Mouse (Mus musculus): ENCODE results near the gene H1f0. TPM values are rescaled to one million over a fixed set of nuclear protein-coding genes. Genes with fewer than 3 reads are reported as not detected.

The H1f0 gene
- polyA plus RNA-seq, 1 experiment from 2014 or later = 315 TPM

Small RNA genes lying within 50 kb of the gene (microRNA-seq; reads per million reads assigned to microRNA genes)
- gene Mir6956 = not detected

Other genes with a start within 250 kb of the H1f0 start
- gene Card10, start 225.4 kb upstream of the H1f0 start, polyA plus RNA-seq (2015; fragmentation: Nextera tagmentation; extraction: Ambion mirVana) = 6.3 and 7.4 TPM in 2 replicates
- gene Cdc42ep1, start 185.8 kb upstream of the H1f0 start, polyA plus RNA-seq (2015; fragmentation: Nextera tagmentation; extraction: Ambion mirVana) = 29.4 and 38.7 TPM in 2 replicates
- 2.2 TPM in 1 of 2 replicates, not detected in the other for gene Lgals2, start 172.9 kb upstream of the H1f0 start, polyA plus RNA-seq (2015; fragmentation: Nextera tagmentation; extraction: Ambion mirVana)
- gene Gga1, start 151.3 kb upstream of the H1f0 start, polyA plus RNA-seq (2015; fragmentation: Nextera tagmentation; extraction: Ambion mirVana) = 44.9 and 48.9 TPM in 2 replicates
- gene Gm49510, start 128.8 kb upstream of the H1f0 start, polyA plus RNA-seq (2015; fragmentation: Nextera tagmentation; extraction: Ambion mirVana) = 0.20 and 0.41 TPM in 2 replicates
- gene Sh3bp1, start 128.7 kb upstream of the H1f0 start, polyA plus RNA-seq (2015; fragmentation: Nextera tagmentation; extraction: Ambion mirVana) = 19.8 and 20.0 TPM in 2 replicates
- gene Pdxp, start 114.5 kb upstream of the H1f0 start, polyA plus RNA-seq (2015; fragmentation: Nextera tagmentation; extraction: Ambion mirVana) = 16.9 and 18.3 TPM in 2 replicates
- gene Lgals1, start 101.7 kb upstream of the H1f0 start, polyA plus RNA-seq (2015; fragmentation: Nextera tagmentation; extraction: Ambion mirVana) = 718 and 722 TPM in 2 replicates
- gene Nol12, start 93.5 kb upstream of the H1f0 start, polyA plus RNA-seq (2015; fragmentation: Nextera tagmentation; extraction: Ambion mirVana) = 28.3 and 33.7 TPM in 2 replicates
- 47.9 and 53.7 TPM in 2 replicates for gene Triobp, start 80.7 kb upstream of the H1f0 start, polyA plus RNA-seq (2015; fragmentation: Nextera tagmentation; extraction: Ambion mirVana)
- not detected in 2 replicates for gene Galr3, start 13.4 kb downstream of the H1f0 start, polyA plus RNA-seq (2015; fragmentation: Nextera tagmentation; extraction: Ambion mirVana)
- gene Ankrd54, start 34.4 kb downstream of the H1f0 start, polyA plus RNA-seq (2015; fragmentation: Nextera tagmentation; extraction: Ambion mirVana) = 28.4 and 28.5 TPM in 2 replicates
- 151 and 161 TPM in 2 replicates for gene Eif3l, start 46.7 kb downstream of the H1f0 start, polyA plus RNA-seq (2015; fragmentation: Nextera tagmentation; extraction: Ambion mirVana)
- gene Micall1, start 80.4 kb downstream of the H1f0 start, polyA plus RNA-seq (2015; fragmentation: Nextera tagmentation; extraction: Ambion mirVana) = 21.1 and 23.2 TPM in 2 replicates
- gene Polr2f, start 112.6 kb downstream of the H1f0 start, polyA plus RNA-seq (2015; fragmentation: Nextera tagmentation; extraction: Ambion mirVana) = 222 and 262 TPM in 2 replicates
- gene 1700088E04Rik, start 112.8 kb downstream of the H1f0 start, polyA plus RNA-seq (2015; fragmentation: Nextera tagmentation; extraction: Ambion mirVana) = 11.0 and 12.0 TPM in 2 replicates
- gene Sox10, start 136.8 kb downstream of the H1f0 start, polyA plus RNA-seq (2015; fragmentation: Nextera tagmentation; extraction: Ambion mirVana) = 0.39 and 0.59 TPM in 2 replicates
- 36.5 and 37.9 TPM in 2 replicates for gene Pick1, start 200.7 kb downstream of the H1f0 start, polyA plus RNA-seq (2015; fragmentation: Nextera tagmentation; extraction: Ambion mirVana)
- 0.63 and 0.67 TPM in 2 replicates for gene Gm49486, start 200.9 kb downstream of the H1f0 start, polyA plus RNA-seq (2015; fragmentation: Nextera tagmentation; extraction: Ambion mirVana)
- gene Slc16a8, start 226.3 kb downstream of the H1f0 start, polyA plus RNA-seq (2015; fragmentation: Nextera tagmentation; extraction: Ambion mirVana) = 0.47 and 0.95 TPM in 2 replicates

All from heart, embryonic 16.5 days (tissue).